Mouse (Mus musculus): ENCODE data around the gene Ecsit. TPM values are rescaled to one million over a fixed set of nuclear protein-coding genes. Genes with fewer than 3 reads are reported as not detected.

Gene Ecsit
- polyA plus RNA-seq, 1 experiment = 35.7 TPM

DNA sequence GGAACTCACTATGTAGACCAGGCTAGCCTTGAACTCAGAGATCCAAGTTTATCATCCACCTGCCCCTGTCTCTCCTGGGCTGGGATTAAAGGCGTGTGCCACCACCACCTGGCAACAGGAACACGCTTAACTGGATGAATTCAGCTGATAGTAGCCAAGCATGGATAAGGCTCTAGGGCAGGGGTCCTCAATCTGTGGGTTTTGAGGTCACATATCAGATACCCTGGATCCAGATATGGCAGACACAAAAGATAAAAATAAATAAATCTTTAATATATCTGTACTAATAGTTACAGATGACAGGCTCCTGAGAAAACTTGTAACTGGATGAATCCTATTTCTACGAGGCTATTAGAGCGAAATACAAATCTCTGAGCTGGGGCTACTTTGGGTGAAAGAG lies 30.4 kb upstream of the Ecsit start:
- Histone ChIP-seq H3K4me1 (ENCODE audit: control insufficient read depth, insufficient read depth, insufficient read length, low read length) (peaks cover 5% of the 10 kb centered on the region), H3K36me3 (ENCODE audit: control insufficient read depth, insufficient read depth, low read length) (peaks cover 24% of the 10 kb centered on the region), H3K27me3 (ENCODE audit: control insufficient read depth, insufficient read depth, low read length) (no peaks in the 10 kb centered on the region), H3K4me3 (ENCODE audit: low read depth, low read length) (no peak overlapping the region), H3K27ac (ENCODE audit: insufficient read depth, low read depth, low read length) (no peak overlapping the region)
- WGBS = 73% methylated on average over 4 of the region's 4 CpGs
- no peak for TF ChIP-seq CTCF (IDR thresholded peaks at IDR 0.05; ENCODE audit: extremely low read depth, insufficient read length, insufficient replicate concordance, low read depth, low read length)
- no peak for TF ChIP-seq POLR2A (IDR thresholded peaks at IDR 0.05; ENCODE audit: low read depth, low read length)

- no peak for TF ChIP-seq CTCF (IDR thresholded peaks at IDR 0.05; ENCODE audit: extremely low read depth, insufficient read length, insufficient replicate concordance, low read depth, low read length)
- TF ChIP-seq POLR2A (IDR thresholded peaks at IDR 0.05; ENCODE audit: low read depth, low read length) = no peak
- 86% methylated on average over 9 of the region's 9 CpGs for WGBS
- no peaks in the 10 kb centered on the region for H3K4me1 ChIP-seq (ENCODE audit: control insufficient read depth, insufficient read depth, insufficient read length, low read length)
- no peak overlapping the region for H3K27ac ChIP-seq (ENCODE audit: insufficient read depth, low read depth, low read length)
- H3K27me3 ChIP-seq (ENCODE audit: control insufficient read depth, insufficient read depth, low read length) = no peaks in the 10 kb centered on the region
- H3K36me3 ChIP-seq (ENCODE audit: control insufficient read depth, insufficient read depth, low read length) = peaks cover 24% of the 10 kb centered on the region
- H3K4me3 ChIP-seq (ENCODE audit: low read depth, low read length) = no peak overlapping the region
These were observed 23.0 kb upstream of the Ecsit start for GRCm38 (mm10) chr9:22108194-22108593.

DNA sequence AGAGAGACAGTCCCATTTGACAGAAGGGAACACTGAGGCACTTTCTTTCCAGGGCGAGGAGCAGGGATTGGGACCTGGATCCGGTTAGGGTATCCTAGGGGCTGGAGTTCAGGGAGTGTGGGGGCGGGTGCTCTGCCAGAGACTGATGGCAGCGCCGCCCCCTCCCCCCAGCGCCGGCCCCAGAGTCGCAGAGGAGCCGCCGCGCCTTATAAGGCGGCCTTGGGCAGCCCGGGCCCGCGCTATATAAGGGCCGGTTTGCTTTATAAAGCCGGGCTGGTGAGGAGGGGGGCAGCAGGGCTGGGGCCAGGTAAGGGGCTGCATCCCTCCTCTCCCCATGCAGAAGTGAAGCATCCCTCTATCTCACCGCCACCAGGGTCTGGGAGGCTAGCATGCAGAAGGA lies 14.7 kb upstream of the Ecsit start:
- Histone ChIP-seq H3K4me1 (ENCODE audit: control insufficient read depth, insufficient read depth, insufficient read length, low read length) (peaks cover 6% of the 10 kb centered on the region), H3K36me3 (ENCODE audit: control insufficient read depth, insufficient read depth, low read length) (no peaks in the 10 kb centered on the region), H3K27me3 (ENCODE audit: control insufficient read depth, insufficient read depth, low read length) (peaks cover 24% of the 10 kb centered on the region), H3K27ac (ENCODE audit: insufficient read depth, low read depth, low read length) (peak overlapping the region; percentile 60), H3K4me3 (ENCODE audit: low read depth, low read length) (peak overlapping the region; percentile 36)
- 6% methylated on average over 18 of the region's 18 CpGs for WGBS
- TF ChIP-seq POLR2A (IDR thresholded peaks at IDR 0.05; ENCODE audit: low read depth, low read length) = no peak
- no peak for TF ChIP-seq CTCF (IDR thresholded peaks at IDR 0.05; ENCODE audit: extremely low read depth, insufficient read length, insufficient replicate concordance, low read depth, low read length)

GRCm38 (mm10) chr9:22098993-22099696 lies 13.9 kb upstream of the Ecsit start, which contains the start of gene Cnn1:
Cnn1 (plus strand) TSS chr9:22099216.
- peak within 1 kb of the TSS; percentile 60 for H3K27ac ChIP-seq (ENCODE audit: insufficient read depth, low read depth, low read length)
- peaks cover 6% of the 10 kb centered on the region for H3K4me1 ChIP-seq (ENCODE audit: control insufficient read depth, insufficient read depth, insufficient read length, low read length)
- H3K36me3 ChIP-seq (ENCODE audit: control insufficient read depth, insufficient read depth, low read length) = no peaks in the 10 kb centered on the region
- WGBS = 6% methylated on average over 14 of the region's 14 CpGs
- H3K27me3 ChIP-seq (ENCODE audit: control insufficient read depth, insufficient read depth, low read length) = peaks cover 24% of the 10 kb centered on the region
- TF ChIP-seq POLR2A (IDR thresholded peaks at IDR 0.05; ENCODE audit: low read depth, low read length) (peak; percentile 53; the same call in 1 of the 2 replicates), CTCF (IDR thresholded peaks at IDR 0.05; ENCODE audit: extremely low read depth, insufficient read length, insufficient replicate concordance, low read depth, low read length) (no peak)
- H3K4me3 ChIP-seq (ENCODE audit: low read depth, low read length) = peak within 1 kb of the TSS; percentile 46

DNA sequence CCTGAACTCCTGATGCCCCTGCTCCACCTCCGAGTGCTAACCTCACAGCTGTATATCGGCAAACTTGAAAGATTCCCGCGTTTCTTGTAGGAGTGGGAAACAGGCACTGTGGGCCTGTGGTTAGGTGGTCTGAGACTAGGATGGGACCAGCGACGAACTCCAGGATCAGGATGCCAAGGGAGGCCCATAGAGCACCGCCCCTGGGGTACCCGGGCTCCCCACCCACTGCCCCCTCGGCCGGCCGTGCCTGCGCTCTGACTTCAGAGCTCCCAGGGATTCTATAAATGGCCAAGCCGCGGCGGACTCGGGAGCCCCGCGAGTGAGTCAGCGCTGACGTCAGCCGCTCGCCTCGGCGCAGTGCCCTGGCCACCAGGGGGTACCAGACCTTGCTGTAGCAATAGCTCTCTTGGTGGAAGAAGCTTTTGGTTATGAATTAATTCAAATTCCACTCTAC lies 10.6 kb upstream of the Ecsit start:
- 1% methylated on average over 24 of the region's 24 CpGs for WGBS
- TF ChIP-seq CTCF (IDR thresholded peaks at IDR 0.05; ENCODE audit: extremely low read depth, insufficient read length, insufficient replicate concordance, low read depth, low read length) (peak; percentile 67), POLR2A (IDR thresholded peaks at IDR 0.05; ENCODE audit: low read depth, low read length) (no peak)

GRCm38 (mm10) chr9:22092746-22093145 lies 7.5 kb upstream of the Ecsit start:
- Histone ChIP-seq H3K4me3 (ENCODE audit: low read depth, low read length) (no peak overlapping the region), H3K27me3 (ENCODE audit: control insufficient read depth, insufficient read depth, low read length) (peaks cover 5% of the 10 kb centered on the region), H3K4me1 (ENCODE audit: control insufficient read depth, insufficient read depth, insufficient read length, low read length) (peaks cover 6% of the 10 kb centered on the region), H3K36me3 (ENCODE audit: control insufficient read depth, insufficient read depth, low read length) (no peaks in the 10 kb centered on the region), H3K27ac (ENCODE audit: insufficient read depth, low read depth, low read length) (no peak overlapping the region)
- TF ChIP-seq POLR2A (IDR thresholded peaks at IDR 0.05; ENCODE audit: low read depth, low read length) (no peak), CTCF (IDR thresholded peaks at IDR 0.05; ENCODE audit: extremely low read depth, insufficient read length, insufficient replicate concordance, low read depth, low read length) (no peak)
- WGBS = 75% methylated on average over 6 of the region's 6 CpGs

More for the DNA sequence above, 10.6 kb upstream of the Ecsit start:
- H3K4me3 ChIP-seq (ENCODE audit: low read depth, low read length) = peak overlapping the region; percentile 59
- no peaks in the 10 kb centered on the region for H3K36me3 ChIP-seq (ENCODE audit: control insufficient read depth, insufficient read depth, low read length)
- H3K4me1 ChIP-seq (ENCODE audit: control insufficient read depth, insufficient read depth, insufficient read length, low read length) = peaks cover 6% of the 10 kb centered on the region
- peaks cover 24% of the 10 kb centered on the region for H3K27me3 ChIP-seq (ENCODE audit: control insufficient read depth, insufficient read depth, low read length)
- H3K27ac ChIP-seq (ENCODE audit: insufficient read depth, low read depth, low read length) = no peak overlapping the region

- Histone ChIP-seq H3K27ac (ENCODE audit: insufficient read depth, low read depth, low read length) (no peak overlapping the region), H3K36me3 (ENCODE audit: control insufficient read depth, insufficient read depth, low read length) (no peaks in the 10 kb centered on the region), H3K4me1 (ENCODE audit: control insufficient read depth, insufficient read depth, insufficient read length, low read length) (no peaks in the 10 kb centered on the region), H3K4me3 (ENCODE audit: low read depth, low read length) (no peak overlapping the region), H3K27me3 (ENCODE audit: control insufficient read depth, insufficient read depth, low read length) (no peaks in the 10 kb centered on the region)
- TF ChIP-seq CTCF (IDR thresholded peaks at IDR 0.05; ENCODE audit: extremely low read depth, insufficient read length, insufficient replicate concordance, low read depth, low read length) = no peak
- 79% methylated on average over 7 of the region's 7 CpGs for WGBS
These were observed 4.7 kb upstream of the Ecsit start for GRCm38 (mm10) chr9:22089986-22090385.

Data from small intestine, adult 2 months (tissue).